Mouse (Mus musculus): ENCODE measurements at regions not wholly inside any gene's neighbourhood (a gene's known extent, or its start where the extent isn't known, plus 50 kb on each side); places are given as distances from the start of the nearest gene placed in this dataset.

DNA sequence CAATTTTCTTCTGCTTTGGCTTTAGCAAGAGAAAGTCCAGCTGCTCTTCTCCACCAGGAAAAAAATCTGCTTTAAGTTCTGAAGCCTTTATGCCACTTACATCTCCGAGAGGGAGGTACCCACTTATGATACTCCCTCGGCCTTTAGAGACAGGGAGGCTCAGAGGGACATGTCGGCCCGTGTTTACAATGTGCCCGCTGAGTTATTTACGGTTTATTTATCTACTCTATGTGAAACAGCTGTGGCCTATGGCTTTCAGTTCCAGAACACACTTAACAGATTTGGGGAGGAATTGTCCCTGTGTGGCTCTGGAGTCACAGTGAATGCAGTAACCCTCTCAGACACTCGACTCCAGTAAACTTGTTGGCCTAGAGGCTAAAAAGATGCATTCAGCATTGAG is 409.3 kb upstream of the Tnp1 start:
- Histone ChIP-seq H3K4me1 (no peaks in the 10 kb centered on the region), H3K4me2 (no peak overlapping the region), H3K9me3 (no peaks in the 10 kb centered on the region), H3K36me3 (replicated peaks) (no peaks in the 10 kb centered on the region), H3K9ac (no peak overlapping the region), H3K4me3 (no peak overlapping the region), H3K27ac (no peak overlapping the region), H3K27me3 (replicated peaks) (no peaks in the 10 kb centered on the region)
- ATAC-seq (replicated peaks): no peak
- 81% methylated on average over 7 of the region's 7 CpGs for WGBS

DNA sequence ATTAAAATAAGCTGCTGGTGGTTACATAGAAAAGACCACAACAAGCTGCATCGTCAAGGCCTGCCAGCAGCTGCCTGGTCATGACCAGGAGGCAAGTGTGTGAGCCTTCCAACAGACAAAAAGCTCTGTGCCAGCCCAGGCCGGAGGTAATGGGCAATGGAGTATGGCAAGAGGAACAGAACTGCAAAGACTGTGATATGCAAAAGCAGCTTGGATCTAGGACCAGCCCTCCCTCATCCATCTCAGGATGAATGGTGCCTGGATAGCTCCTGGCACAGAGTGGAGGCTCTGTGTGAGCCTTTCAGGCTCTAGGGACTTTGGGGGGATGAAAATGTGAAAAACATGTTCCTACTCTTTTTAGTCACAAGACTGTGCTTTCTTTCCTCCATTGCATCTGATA is 402.5 kb upstream of the Tnp1 start:
- ATAC-seq (replicated peaks): no peak
- Histone ChIP-seq H3K27me3 (replicated peaks) (no peaks in the 10 kb centered on the region), H3K4me2 (no peak overlapping the region), H3K36me3 (replicated peaks) (no peaks in the 10 kb centered on the region), H3K4me3 (no peak overlapping the region), H3K9ac (no peak overlapping the region), H3K27ac (no peak overlapping the region), H3K9me3 (no peaks in the 10 kb centered on the region), H3K4me1 (no peaks in the 10 kb centered on the region)
- WGBS: 81% methylated on average over 2 of the region's 2 CpGs

GRCm38 (mm10) chr1:73411452-73411851 is 395.7 kb upstream of the Tnp1 start:
- ATAC-seq (replicated peaks): no peak
- H3K4me2 ChIP-seq: no peak overlapping the region
- H3K27me3 ChIP-seq (replicated peaks): no peaks in the 10 kb centered on the region
- H3K9ac ChIP-seq: no peak overlapping the region
- WGBS: 92% methylated on average over 2 of the region's 2 CpGs
- H3K4me1 ChIP-seq: no peaks in the 10 kb centered on the region
- H3K4me3 ChIP-seq: no peak overlapping the region
- H3K9me3 ChIP-seq: no peaks in the 10 kb centered on the region
- H3K27ac ChIP-seq: no peak overlapping the region
- no peaks in the 10 kb centered on the region for H3K36me3 ChIP-seq (replicated peaks)

GRCm38 (mm10) chr1:73399178-73399577 is 383.5 kb upstream of the Tnp1 start:
- H3K4me3 ChIP-seq: no peak overlapping the region
- WGBS: 74% methylated on average over 3 of the region's 3 CpGs
- no peak overlapping the region for H3K9ac ChIP-seq
- no peaks in the 10 kb centered on the region for H3K36me3 ChIP-seq (replicated peaks)
- ATAC-seq (replicated peaks): no peak
- H3K4me1 ChIP-seq: no peaks in the 10 kb centered on the region
- no peak overlapping the region for H3K4me2 ChIP-seq
- H3K9me3 ChIP-seq: no peaks in the 10 kb centered on the region
- H3K27me3 ChIP-seq (replicated peaks): no peaks in the 10 kb centered on the region
- H3K27ac ChIP-seq: no peak overlapping the region

GRCm38 (mm10) chr1:73395034-73395433 is 379.3 kb upstream of the Tnp1 start:
- no peak for ATAC-seq (replicated peaks)
- H3K9me3 ChIP-seq: no peaks in the 10 kb centered on the region
- WGBS: 73% methylated on average over 1 of the region's 1 CpGs
- no peak overlapping the region for H3K27ac ChIP-seq
- no peaks in the 10 kb centered on the region for H3K27me3 ChIP-seq (replicated peaks)
- no peak overlapping the region for H3K4me3 ChIP-seq
- H3K36me3 ChIP-seq (replicated peaks): no peaks in the 10 kb centered on the region
- no peaks in the 10 kb centered on the region for H3K4me1 ChIP-seq
- H3K9ac ChIP-seq: no peak overlapping the region
- no peak overlapping the region for H3K4me2 ChIP-seq

GRCm38 (mm10) chr1:73394466-73394865 is 378.8 kb upstream of the Tnp1 start:
- ATAC-seq (replicated peaks): no peak
- no peaks in the 10 kb centered on the region for H3K4me1 ChIP-seq
- 58% methylated on average over 1 of the region's 1 CpGs for WGBS
- H3K4me2 ChIP-seq: no peak overlapping the region
- H3K27ac ChIP-seq: no peak overlapping the region
- no peaks in the 10 kb centered on the region for H3K27me3 ChIP-seq (replicated peaks)
- H3K36me3 ChIP-seq (replicated peaks): no peaks in the 10 kb centered on the region
- no peaks in the 10 kb centered on the region for H3K9me3 ChIP-seq
- H3K4me3 ChIP-seq: no peak overlapping the region
- H3K9ac ChIP-seq: no peak overlapping the region

DNA sequence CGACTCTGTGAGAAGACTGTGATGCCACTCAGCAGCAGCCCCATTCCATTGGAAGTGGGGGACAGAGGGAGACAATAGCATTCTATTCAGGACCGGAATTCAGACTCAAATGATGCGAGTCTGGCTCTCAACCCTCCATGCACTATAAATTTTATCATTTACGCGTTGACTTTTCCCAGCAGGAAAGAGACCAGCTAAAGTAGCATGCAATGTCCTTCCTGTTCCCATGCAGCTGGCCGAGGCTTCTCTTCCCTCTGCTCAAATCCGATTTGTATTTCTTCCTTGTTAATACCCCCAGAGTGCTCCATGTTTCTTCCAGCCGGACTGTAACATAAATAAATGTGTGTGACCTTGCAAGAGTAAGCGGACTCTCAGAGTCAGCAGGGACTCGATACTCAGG is 376.4 kb upstream of the Tnp1 start:
- Histone ChIP-seq H3K36me3 (replicated peaks) (no peaks in the 10 kb centered on the region), H3K4me3 (no peak overlapping the region)
- WGBS: 67% methylated on average over 10 of the region's 10 CpGs

DNA sequence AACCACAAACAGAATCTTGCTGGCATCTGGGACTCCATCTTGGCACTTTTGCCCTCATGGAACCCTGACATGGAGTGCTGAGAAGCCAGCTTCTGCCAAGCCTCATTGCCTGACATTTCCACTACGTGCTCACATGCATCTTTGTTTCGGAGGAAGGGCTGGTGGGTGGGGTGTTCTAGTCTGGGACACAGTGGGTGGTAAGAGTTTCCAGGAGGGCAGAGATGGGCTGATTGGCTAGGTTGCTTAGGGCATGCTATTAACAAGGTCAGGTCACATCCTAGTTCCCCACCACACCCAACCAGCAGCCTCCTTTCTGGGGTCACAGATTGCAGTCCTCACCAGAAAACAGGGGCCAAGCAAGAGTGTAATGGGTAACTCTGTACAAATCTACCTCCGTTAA is 374.3 kb upstream of the Tnp1 start:
- ATAC-seq (replicated peaks): no peak
- H3K27ac ChIP-seq: no peak overlapping the region
- H3K4me2 ChIP-seq: no peak overlapping the region

More for the DNA sequence above, 376.4 kb upstream of the Tnp1 start:
- Histone ChIP-seq H3K9me3 (no peaks in the 10 kb centered on the region), H3K9ac (no peak overlapping the region), H3K4me2 (no peak overlapping the region), H3K27ac (no peak overlapping the region), H3K27me3 (replicated peaks) (no peaks in the 10 kb centered on the region), H3K4me1 (no peaks in the 10 kb centered on the region)
- no peak for ATAC-seq (replicated peaks)

GRCm38 (mm10) chr1:73389174-73389573 is 373.5 kb upstream of the Tnp1 start:
- no peak for ATAC-seq (replicated peaks)
- H3K4me2 ChIP-seq: no peak overlapping the region
- no peak overlapping the region for H3K9ac ChIP-seq
- no peak overlapping the region for H3K27ac ChIP-seq
- H3K36me3 ChIP-seq (replicated peaks): no peaks in the 10 kb centered on the region
- H3K27me3 ChIP-seq (replicated peaks): no peaks in the 10 kb centered on the region
- H3K4me1 ChIP-seq: no peaks in the 10 kb centered on the region
- H3K4me3 ChIP-seq: no peak overlapping the region
- WGBS: 91% methylated on average over 3 of the region's 3 CpGs
- no peaks in the 10 kb centered on the region for H3K9me3 ChIP-seq

More for the DNA sequence above, 374.3 kb upstream of the Tnp1 start:
- no peak overlapping the region for H3K9ac ChIP-seq
- no peaks in the 10 kb centered on the region for H3K4me1 ChIP-seq
- H3K9me3 ChIP-seq: no peaks in the 10 kb centered on the region
- no peaks in the 10 kb centered on the region for H3K27me3 ChIP-seq (replicated peaks)
- H3K4me3 ChIP-seq: no peak overlapping the region
- 92% methylated on average over 3 of the region's 3 CpGs for WGBS
- no peaks in the 10 kb centered on the region for H3K36me3 ChIP-seq (replicated peaks)

GRCm38 (mm10) chr1:73381578-73381977 is 365.9 kb upstream of the Tnp1 start:
- ATAC-seq (replicated peaks): no peak
- no peak overlapping the region for H3K9ac ChIP-seq
- 85% methylated on average over 9 of the region's 9 CpGs for WGBS
- no peak overlapping the region for H3K4me2 ChIP-seq
- no peak overlapping the region for H3K27ac ChIP-seq
- H3K9me3 ChIP-seq: no peaks in the 10 kb centered on the region
- no peaks in the 10 kb centered on the region for H3K27me3 ChIP-seq (replicated peaks)
- H3K36me3 ChIP-seq (replicated peaks): no peaks in the 10 kb centered on the region
- H3K4me1 ChIP-seq: no peaks in the 10 kb centered on the region
- no peak overlapping the region for H3K4me3 ChIP-seq

DNA sequence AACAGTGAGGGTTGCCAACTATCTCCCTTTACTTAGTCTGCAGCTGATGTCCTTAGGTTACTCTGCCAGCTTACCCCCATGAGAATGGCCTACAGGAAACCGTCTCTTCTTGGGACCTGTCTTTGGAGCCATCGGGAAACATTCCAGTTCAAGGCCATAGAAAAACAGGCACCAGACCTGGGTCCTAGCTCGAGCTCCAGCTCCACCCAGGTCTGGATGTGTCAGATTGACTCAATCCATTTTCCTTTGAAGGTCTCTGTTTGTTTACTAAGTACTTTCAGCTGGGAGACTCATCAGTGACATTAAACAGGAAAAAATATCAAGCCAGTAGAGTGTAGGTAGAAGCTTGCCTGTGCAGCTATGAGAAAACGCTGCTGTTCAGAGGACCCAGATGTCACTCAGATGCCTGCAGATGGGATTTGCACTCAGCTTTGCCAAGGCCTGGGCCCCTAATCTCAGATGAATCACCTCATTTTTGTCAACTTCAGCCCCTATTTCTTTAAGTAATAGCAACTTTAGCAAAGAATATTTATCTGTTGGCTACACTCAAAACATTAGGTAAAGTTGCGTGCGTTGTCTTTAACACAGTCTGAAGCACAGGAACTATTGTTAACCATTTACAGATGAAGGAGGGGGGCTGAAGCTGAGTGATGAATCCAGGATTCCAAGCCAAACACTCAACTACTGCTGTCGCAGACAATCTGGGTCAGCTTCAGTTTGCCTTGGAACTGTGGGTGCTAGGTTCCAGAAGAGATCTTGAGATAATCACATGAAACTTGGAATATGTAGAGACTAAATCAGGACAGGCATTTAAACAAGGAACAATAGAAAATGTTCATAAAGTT is 359.0 kb upstream of the Tnp1 start:
- Histone ChIP-seq H3K27ac (no peak overlapping the region), H3K27me3 (replicated peaks) (no peaks in the 10 kb centered on the region), H3K4me1 (no peaks in the 10 kb centered on the region), H3K36me3 (replicated peaks) (no peaks in the 10 kb centered on the region), H3K9me3 (no peaks in the 10 kb centered on the region), H3K4me3 (no peak overlapping the region), H3K9ac (no peak overlapping the region), H3K4me2 (no peak overlapping the region)
- 89% methylated on average over 7 of the region's 7 CpGs for WGBS
- ATAC-seq (replicated peaks): no peak

DNA sequence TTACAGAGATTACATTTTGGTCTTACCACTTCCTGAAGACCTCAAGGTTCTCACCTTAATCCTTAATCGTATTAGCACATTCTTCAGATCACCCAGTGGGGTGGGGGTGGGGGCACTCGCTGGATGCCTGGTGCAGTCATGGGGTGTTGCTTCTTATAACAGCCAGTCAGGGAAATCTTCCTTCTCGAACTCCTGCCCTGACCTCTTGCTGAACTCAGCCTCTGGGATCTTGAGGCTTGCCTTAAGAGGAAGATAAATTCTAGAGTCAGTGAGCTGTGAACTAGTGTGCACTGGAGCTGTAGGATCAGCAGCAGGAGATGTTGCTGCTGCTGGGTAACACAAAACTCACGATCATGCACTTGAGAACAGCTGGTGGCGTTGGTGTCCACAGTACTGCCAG is 352.5 kb upstream of the Tnp1 start:
- Histone ChIP-seq H3K9ac (no peak overlapping the region), H3K4me1 (peaks cover 12% of the 10 kb centered on the region)

DNA sequence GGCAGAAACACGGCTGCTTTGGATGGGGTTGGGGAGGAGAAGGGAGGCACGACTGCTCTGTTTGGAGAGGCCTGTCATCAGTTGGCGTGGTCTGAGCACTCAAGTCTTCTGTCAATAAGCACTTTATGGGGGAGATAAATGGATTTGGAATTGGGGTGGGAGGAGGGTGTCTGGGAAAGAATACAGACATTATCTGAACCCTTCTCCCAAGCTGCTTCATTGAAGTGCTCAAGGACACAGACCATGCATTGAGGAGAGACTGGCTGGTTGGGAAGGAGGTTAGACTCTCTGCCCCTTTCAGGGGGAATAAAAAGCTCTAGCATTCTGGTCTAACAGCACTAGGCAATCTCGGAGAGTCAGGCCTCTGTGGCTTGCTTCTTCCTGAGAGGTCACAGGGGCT is 350.1 kb upstream of the Tnp1 start:
- Histone ChIP-seq H3K9ac (no peak overlapping the region), H3K27me3 (replicated peaks) (no peaks in the 10 kb centered on the region), H3K4me3 (no peak overlapping the region), H3K27ac (no peak overlapping the region), H3K36me3 (replicated peaks) (no peaks in the 10 kb centered on the region), H3K4me2 (no peak overlapping the region), H3K4me1 (peaks cover 16% of the 10 kb centered on the region), H3K9me3 (no peaks in the 10 kb centered on the region)
- WGBS: 41% methylated on average over 4 of the region's 4 CpGs
- ATAC-seq (replicated peaks): no peak

More for the DNA sequence above, 352.5 kb upstream of the Tnp1 start:
- Histone ChIP-seq H3K27ac (no peak overlapping the region), H3K4me2 (no peak overlapping the region), H3K27me3 (replicated peaks) (no peaks in the 10 kb centered on the region), H3K36me3 (replicated peaks) (no peaks in the 10 kb centered on the region), H3K4me3 (no peak overlapping the region), H3K9me3 (no peaks in the 10 kb centered on the region)
- no peak for ATAC-seq (replicated peaks)
- WGBS: 68% methylated on average over 5 of the region's 5 CpGs
